Mouse (Mus musculus): ENCODE measurements around the gene Eppin. TPM values are rescaled to one million over a fixed set of nuclear protein-coding genes. Genes with fewer than 3 reads are reported as not detected.

The Eppin gene
- polyA plus RNA-seq (2015; fragmentation: Nextera tagmentation; extraction: Ambion mirVana) = not detected in 2 replicates

DNA sequence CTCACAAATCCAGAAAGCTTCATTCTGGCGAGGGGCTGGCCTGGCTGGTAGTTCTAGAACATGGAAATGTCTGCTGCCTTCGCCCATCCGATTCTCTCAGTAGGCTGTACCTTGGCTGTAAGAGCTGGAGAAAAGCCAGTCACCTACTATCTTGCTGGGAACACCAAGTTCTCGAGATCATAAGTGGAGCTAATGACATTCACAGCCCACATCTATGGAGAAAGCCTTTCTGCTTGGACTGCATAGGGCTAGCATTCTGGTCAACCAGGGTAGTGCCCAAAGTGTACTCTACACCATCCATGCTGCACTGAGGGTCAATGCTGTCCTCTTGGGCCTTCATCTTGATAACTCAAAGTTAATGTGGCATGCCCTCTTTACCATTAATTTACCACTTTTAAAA is at the start of gene Eppin:
Gene Eppin (minus strand): TSS at position 101 of the 400 bp plus-strand sequence.

DNA sequence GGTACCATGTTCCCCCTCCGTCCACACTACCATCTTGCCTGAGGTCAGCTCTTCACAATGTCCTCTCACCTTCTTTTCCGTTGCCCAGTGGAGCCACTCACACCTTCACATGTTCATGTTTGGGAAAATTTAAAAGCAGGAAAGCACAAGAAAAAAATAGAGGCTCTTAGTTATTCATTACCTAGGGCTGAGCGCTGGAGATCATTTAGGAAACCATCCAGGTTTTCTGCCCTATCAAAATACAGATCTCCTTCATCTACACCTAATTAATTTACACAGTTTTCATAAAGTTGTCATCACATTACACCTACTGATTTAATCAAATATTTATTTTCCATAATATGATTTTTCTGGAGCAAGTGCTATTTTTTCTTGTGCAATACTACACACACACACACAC is 45.3 kb upstream of the Eppin start, which contains the start of gene Wfdc16:
Gene Wfdc16 (minus strand): TSS at position 101 of the 400 bp plus-strand sequence.

DNA sequence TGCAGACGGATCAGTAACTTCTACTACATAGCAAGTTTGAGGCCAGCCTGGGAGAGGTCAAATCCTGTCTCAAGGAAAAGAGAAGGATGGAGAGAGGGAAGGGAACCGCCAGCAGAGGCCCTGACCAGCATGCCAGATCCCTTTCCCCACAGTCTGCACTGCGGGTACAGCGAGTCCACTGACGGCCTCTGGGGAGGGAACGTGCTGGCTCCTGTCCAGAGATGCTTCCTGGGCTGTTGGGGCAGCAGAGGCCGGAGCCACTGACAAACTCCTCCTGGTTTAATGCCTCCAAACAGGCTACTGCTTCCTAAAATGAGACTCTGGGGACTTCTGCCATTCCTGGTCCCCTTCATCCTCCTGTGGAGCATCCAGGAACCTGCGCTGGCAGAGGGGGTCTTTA is 20.1 kb upstream of the Eppin start, which contains the start of the genes Wfdc6b and Wfdc8:
Gene Wfdc6b (plus strand): TSS at position 52 of the 400 bp plus-strand sequence.
Gene Wfdc8 (minus strand): TSS at position 156 of the 400 bp plus-strand sequence.

DNA sequence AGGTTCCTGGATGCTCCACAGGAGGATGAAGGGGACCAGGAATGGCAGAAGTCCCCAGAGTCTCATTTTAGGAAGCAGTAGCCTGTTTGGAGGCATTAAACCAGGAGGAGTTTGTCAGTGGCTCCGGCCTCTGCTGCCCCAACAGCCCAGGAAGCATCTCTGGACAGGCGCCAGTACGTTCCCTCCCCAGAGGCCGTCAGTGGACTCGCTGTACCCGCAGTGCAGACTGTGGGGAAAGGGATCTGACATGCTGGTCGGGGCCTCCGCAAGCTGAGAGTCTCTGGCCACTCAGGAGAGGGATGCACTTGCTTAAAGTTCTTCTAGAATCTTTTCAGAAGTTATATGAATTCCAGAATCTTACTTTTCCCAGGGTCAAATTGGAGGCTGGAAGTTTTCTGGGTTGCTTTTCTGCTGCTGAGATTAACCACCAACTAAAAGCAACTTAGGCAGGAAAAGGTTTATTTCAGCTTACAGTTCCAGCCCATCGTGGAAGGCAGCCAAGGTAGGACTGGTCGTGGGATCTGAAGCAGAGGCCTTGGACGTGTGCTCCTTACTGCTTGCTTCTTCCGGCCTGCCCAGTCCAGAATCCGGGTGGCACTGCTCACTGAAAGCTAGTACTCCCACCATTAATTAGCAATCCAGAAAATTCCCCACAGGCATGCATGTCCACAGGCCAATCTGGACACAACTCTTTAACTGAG is 8.2 kb downstream of the Eppin start, which contains the start of gene Wfdc6a:
Gene Wfdc6a (minus strand): TSS at position 423 of the 701 bp plus-strand sequence.

DNA sequence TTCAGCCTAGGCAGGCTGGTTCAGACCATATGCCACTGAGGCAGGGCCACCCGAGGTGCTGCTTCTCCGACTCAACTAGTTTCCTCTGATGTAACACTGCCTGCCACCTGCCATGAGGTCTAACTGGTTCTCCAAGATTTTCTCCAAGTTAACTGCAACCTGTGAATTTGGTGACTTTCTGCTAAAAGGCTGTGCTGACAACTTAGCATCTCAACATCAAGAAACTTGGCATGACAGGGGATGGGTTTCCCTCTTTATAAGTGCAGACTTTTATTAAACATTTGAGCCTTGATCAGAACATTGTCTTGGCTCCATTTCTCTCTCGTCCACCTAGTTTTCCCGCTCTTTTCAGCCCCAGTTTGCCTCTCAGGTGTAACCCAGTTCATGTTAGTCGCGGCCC is 20.0 kb downstream of the Eppin start, which contains the start of gene Spint3:
Gene Spint3 (minus strand): TSS at position 101 of the 400 bp plus-strand sequence.

DNA sequence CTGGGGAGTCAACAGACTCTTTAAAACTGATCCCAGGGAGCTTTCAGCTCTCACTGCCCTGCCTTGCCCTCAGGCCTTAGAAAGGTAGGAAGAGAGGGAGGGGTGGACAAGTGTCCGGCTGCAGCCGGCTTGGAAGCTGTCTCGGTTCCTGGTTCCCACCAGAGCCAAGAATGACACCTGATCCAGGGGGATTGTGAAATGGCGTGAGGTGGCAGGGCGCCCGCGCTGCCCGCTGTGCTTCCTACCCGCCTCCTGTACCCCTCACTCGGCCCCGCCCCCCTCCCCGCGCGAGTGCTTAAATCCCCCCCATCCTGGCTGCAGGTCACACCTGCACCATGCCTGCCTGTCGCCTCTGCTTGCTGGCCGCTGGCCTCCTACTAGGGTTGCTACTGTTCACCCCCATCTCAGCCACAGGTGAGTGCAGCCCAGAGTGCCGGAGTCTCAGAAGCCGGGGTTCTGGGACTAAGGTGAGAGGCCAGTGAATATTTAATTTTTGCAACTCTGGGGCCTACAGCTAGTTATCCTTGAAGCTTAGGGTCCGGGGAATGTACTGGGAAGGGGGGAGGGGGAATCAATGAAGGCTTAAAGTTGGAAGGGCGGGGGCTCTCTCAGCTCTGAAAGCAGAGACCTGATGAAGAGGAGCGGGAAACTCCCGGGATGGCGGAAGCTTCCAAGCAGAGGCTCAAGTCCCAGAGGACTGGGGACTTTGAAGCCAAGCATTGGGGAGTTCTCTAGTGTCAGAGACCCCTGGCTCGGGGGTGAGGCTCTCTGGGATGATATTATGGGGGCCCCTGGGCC is 30.8 kb downstream of the Eppin start, which contains the start of gene Wfdc2:
Gene Wfdc2 (plus strand): TSS at position 23 of the 798 bp plus-strand sequence.

Other genes with a start within 250 kb of the Eppin start
- 0.78 and 1.5 TPM in 2 replicates for gene Slpi, start 204.5 kb downstream of the Eppin start, polyA plus RNA-seq (2015; fragmentation: Nextera tagmentation; extraction: Ambion mirVana)
- gene Rbpjl, start 190.5 kb downstream of the Eppin start, polyA plus RNA-seq (2015; fragmentation: Nextera tagmentation; extraction: Ambion mirVana) = 0.07 and 0.08 TPM in 2 replicates
- 2.3 and 2.8 TPM in 2 replicates for gene Matn4, start 188.4 kb downstream of the Eppin start, polyA plus RNA-seq (2015; fragmentation: Nextera tagmentation; extraction: Ambion mirVana)
- 51.3 and 53.3 TPM in 2 replicates for gene Sdc4, start 149.7 kb downstream of the Eppin start, polyA plus RNA-seq (2015; fragmentation: Nextera tagmentation; extraction: Ambion mirVana)
- gene Sys1, start 136.6 kb downstream of the Eppin start, polyA plus RNA-seq (2015; fragmentation: Nextera tagmentation; extraction: Ambion mirVana) = 33.6 and 35.7 TPM in 2 replicates
- 12.3 and 14.5 TPM in 2 replicates for gene Gm20458, start 132.6 kb downstream of the Eppin start, polyA plus RNA-seq (2015; fragmentation: Nextera tagmentation; extraction: Ambion mirVana)
- not detected in 2 replicates for gene Trp53tg5, start 119.9 kb downstream of the Eppin start, polyA plus RNA-seq (2015; fragmentation: Nextera tagmentation; extraction: Ambion mirVana)
- 9.8 and 10.2 TPM in 2 replicates for gene Dbndd2, start 107.5 kb downstream of the Eppin start, polyA plus RNA-seq (2015; fragmentation: Nextera tagmentation; extraction: Ambion mirVana)
- gene Pigt, start 96.1 kb downstream of the Eppin start, polyA plus RNA-seq (2015; fragmentation: Nextera tagmentation; extraction: Ambion mirVana) = 36.4 and 37.9 TPM in 2 replicates
- 0.29 and 0.37 TPM in 2 replicates for gene Wfdc2, start 31.2 kb downstream of the Eppin start, polyA plus RNA-seq (2015; fragmentation: Nextera tagmentation; extraction: Ambion mirVana)
- gene Spint3, start 20.1 kb downstream of the Eppin start, polyA plus RNA-seq (2015; fragmentation: Nextera tagmentation; extraction: Ambion mirVana) = not detected in 2 replicates
- not detected in 2 replicates for gene Wfdc6a, start 8.1 kb downstream of the Eppin start, polyA plus RNA-seq (2015; fragmentation: Nextera tagmentation; extraction: Ambion mirVana)
- gene Wfdc6b, start 19.9 kb upstream of the Eppin start, polyA plus RNA-seq (2015; fragmentation: Nextera tagmentation; extraction: Ambion mirVana) = not detected in 2 replicates
- not detected in 2 replicates for gene Wfdc8, start 20.0 kb upstream of the Eppin start, polyA plus RNA-seq (2015; fragmentation: Nextera tagmentation; extraction: Ambion mirVana)
- gene Wfdc16, start 45.2 kb upstream of the Eppin start, polyA plus RNA-seq (2015; fragmentation: Nextera tagmentation; extraction: Ambion mirVana) = not detected in 2 replicates
- gene Wfdc10, start 62.5 kb upstream of the Eppin start, polyA plus RNA-seq (2015; fragmentation: Nextera tagmentation; extraction: Ambion mirVana) = not detected in 2 replicates
- not detected in 2 replicates for gene Wfdc9, start 63.0 kb upstream of the Eppin start, polyA plus RNA-seq (2015; fragmentation: Nextera tagmentation; extraction: Ambion mirVana)
- not detected in 2 replicates for gene Wfdc11, start 80.5 kb upstream of the Eppin start, polyA plus RNA-seq (2015; fragmentation: Nextera tagmentation; extraction: Ambion mirVana)
- gene Wfdc13, start 91.5 kb upstream of the Eppin start, polyA plus RNA-seq (2015; fragmentation: Nextera tagmentation; extraction: Ambion mirVana) = 0.21 TPM in 1 of 2 replicates, not detected in the other
- not detected in 2 replicates for gene Spint4, start 104.9 kb upstream of the Eppin start, polyA plus RNA-seq (2015; fragmentation: Nextera tagmentation; extraction: Ambion mirVana)
- not detected in 2 replicates for gene Spint5, start 121.7 kb upstream of the Eppin start, polyA plus RNA-seq (2015; fragmentation: Nextera tagmentation; extraction: Ambion mirVana)
- 0.14 and 0.29 TPM in 2 replicates for gene Wfdc3, start 152.3 kb upstream of the Eppin start, polyA plus RNA-seq (2015; fragmentation: Nextera tagmentation; extraction: Ambion mirVana)
- 51.2 and 54.3 TPM in 2 replicates for gene Dnttip1, start 152.4 kb upstream of the Eppin start, polyA plus RNA-seq (2015; fragmentation: Nextera tagmentation; extraction: Ambion mirVana)
- gene Ube2c, start 176.3 kb upstream of the Eppin start, polyA plus RNA-seq (2015; fragmentation: Nextera tagmentation; extraction: Ambion mirVana) = 67.3 and 77.7 TPM in 2 replicates
- gene Tnnc2, start 186.4 kb upstream of the Eppin start, polyA plus RNA-seq (2015; fragmentation: Nextera tagmentation; extraction: Ambion mirVana) = 22,389 and 24,028 TPM in 2 replicates
- 31.1 and 33.0 TPM in 2 replicates for gene Snx21, start 192.2 kb upstream of the Eppin start, polyA plus RNA-seq (2015; fragmentation: Nextera tagmentation; extraction: Ambion mirVana)
- gene Acot8, start 211.3 kb upstream of the Eppin start, polyA plus RNA-seq (2015; fragmentation: Nextera tagmentation; extraction: Ambion mirVana) = 10.2 and 11.7 TPM in 2 replicates
- 2.0 TPM in 2 replicates for gene Zswim3, start 211.5 kb upstream of the Eppin start, polyA plus RNA-seq (2015; fragmentation: Nextera tagmentation; extraction: Ambion mirVana)
- 5.9 and 6.8 TPM in 2 replicates for gene Zswim1, start 229.1 kb upstream of the Eppin start, polyA plus RNA-seq (2015; fragmentation: Nextera tagmentation; extraction: Ambion mirVana)
- gene Spata25, start 234.9 kb upstream of the Eppin start, polyA plus RNA-seq (2015; fragmentation: Nextera tagmentation; extraction: Ambion mirVana) = not detected in 2 replicates
- gene Ctsa, start 239.3 kb upstream of the Eppin start, polyA plus RNA-seq (2015; fragmentation: Nextera tagmentation; extraction: Ambion mirVana) = 105 and 116 TPM in 2 replicates
- gene Neurl2, start 239.9 kb upstream of the Eppin start, polyA plus RNA-seq (2015; fragmentation: Nextera tagmentation; extraction: Ambion mirVana) = 56.5 and 63.5 TPM in 2 replicates